Mouse (Mus musculus) intestine, embryonic 15.5 days (tissue): ENCODE results near the gene Ptprb. TPM values are rescaled to one million over a fixed set of nuclear protein-coding genes. Genes with fewer than 3 reads are reported as not detected.

ENCODE experiments used
- ATAC-seq: fragments of 200-750 bp; cut with Nextera tagmentation; 2 replicates; pipeline ENCODE4 v1.8.0; 2017; ENCODE audit warnings: moderate TSS enrichment, moderate library complexity
- H3K27ac ChIP-seq: fragments of 300-500 bp; sonication (generic); 2 replicates; pipeline ENCODE4 v1.5.1; 2015; ENCODE audit warnings: mild to moderate bottlenecking, inconsistent platforms
- H3K27me3 ChIP-seq: fragments of 300-500 bp; sonication (generic); replicated peaks from 2 replicates; pipeline ENCODE4 v1.6.1; 2015; ENCODE audit warnings: inconsistent platforms
- H3K36me3 ChIP-seq: fragments of 300-500 bp; sonication (generic); 2 replicates; pipeline ENCODE4 v1.6.1; 2015; ENCODE audit warnings: inconsistent platforms
- H3K4me1 ChIP-seq: fragments of 300-500 bp; sonication (generic); replicated peaks from 2 replicates; pipeline ENCODE4 v1.6.1; 2015; ENCODE audit warnings: inconsistent platforms
- H3K4me2 ChIP-seq: fragments of 300-500 bp; sonication (generic); replicated peaks from 2 replicates; pipeline ENCODE4 v1.6.1; 2015; ENCODE audit warnings: mild to moderate bottlenecking, inconsistent platforms
- H3K4me3 ChIP-seq: fragments of 300-500 bp; sonication (generic); replicated peaks from 2 replicates; pipeline ENCODE4 v1.5.1; 2015; ENCODE audit warnings: inconsistent platforms
- H3K9ac ChIP-seq: fragments of 300-500 bp; sonication (generic); 2 replicates; pipeline ENCODE4 v1.6.1; 2015; ENCODE audit warnings: inconsistent platforms
- H3K9me3 ChIP-seq: fragments of 300-500 bp; sonication (generic); 2 replicates; pipeline ENCODE4 v1.6.1; 2016; ENCODE audit warnings: inconsistent platforms
- WGBS: fragments of 180-500 bp; shearing (Covaris S2); methylation state at CpG from one replicate; pipeline ENCODE4 v1.1.7; 2015; 5-methylcytosine and 5-hydroxymethylcytosine counted together
- polyA plus RNA-seq: library from polyadenylated mRNA; unstranded; fragments of >200 nt; fragmentation: Nextera tagmentation; extraction: Ambion mirVana; gene quantifications from 2 replicates; pipeline ENCODE4 v1.2.1, GENCODE M21; 2015

The Ptprb gene
- polyA plus RNA-seq, 1 experiment from 2014 or later = 4.7 TPM

GRCm38 (mm10) chr10:116410826-116411225 lies 135.5 kb downstream of the Ptprb start:
- WGBS = 43% methylated on average over 9 of the region's 9 CpGs
- Histone ChIP-seq H3K4me2 (no peak overlapping the region), H3K4me1 (no peaks in the 10 kb centered on the region), H3K27me3 (no peaks in the 10 kb centered on the region), H3K27ac (no peak overlapping the region), H3K36me3 (no peaks in the 10 kb centered on the region), H3K4me3 (no peak overlapping the region), H3K9ac (no peak overlapping the region), H3K9me3 (no peaks in the 10 kb centered on the region)
- ATAC-seq = no peak

- no peaks in the 10 kb centered on the region for H3K27me3 ChIP-seq
- no peak overlapping the region for H3K9ac ChIP-seq
- no peak overlapping the region for H3K27ac ChIP-seq
- no peak overlapping the region for H3K4me2 ChIP-seq
- WGBS = 84% methylated on average over 6 of the region's 6 CpGs
- no peaks in the 10 kb centered on the region for H3K4me1 ChIP-seq
- H3K9me3 ChIP-seq = no peaks in the 10 kb centered on the region
- no peak for ATAC-seq
- no peaks in the 10 kb centered on the region for H3K36me3 ChIP-seq
- H3K4me3 ChIP-seq = no peak overlapping the region
Measured at GRCm38 (mm10) chr10:116416142-116416541, 140.8 kb downstream of the Ptprb start.

GRCm38 (mm10) chr10:116416726-116417125 lies 141.4 kb downstream of the Ptprb start:
- Histone ChIP-seq H3K9me3 (no peaks in the 10 kb centered on the region), H3K4me2 (no peak overlapping the region), H3K4me1 (no peaks in the 10 kb centered on the region), H3K27me3 (no peaks in the 10 kb centered on the region), H3K9ac (no peak overlapping the region), H3K4me3 (no peak overlapping the region), H3K36me3 (no peaks in the 10 kb centered on the region), H3K27ac (no peak overlapping the region)
- no peak for ATAC-seq
- WGBS = 72% methylated on average over 5 of the region's 5 CpGs

- Histone ChIP-seq H3K9me3 (no peaks in the 10 kb centered on the region), H3K9ac (no peak overlapping the region), H3K36me3 (no peaks in the 10 kb centered on the region), H3K4me3 (no peak overlapping the region), H3K27ac (no peak overlapping the region), H3K4me1 (no peaks in the 10 kb centered on the region), H3K4me2 (no peak overlapping the region), H3K27me3 (no peaks in the 10 kb centered on the region)
- 74% methylated on average over 24 of the region's 24 CpGs for WGBS
- ATAC-seq = no peak
Measured at GRCm38 (mm10) chr10:116418121-116418726, 142.9 kb downstream of the Ptprb start.

GRCm38 (mm10) chr10:116420976-116421375 lies 145.7 kb downstream of the Ptprb start:
- WGBS = 93% methylated on average over 6 of the region's 6 CpGs
- no peak overlapping the region for H3K27ac ChIP-seq
- H3K9ac ChIP-seq = no peak overlapping the region
- no peak overlapping the region for H3K4me3 ChIP-seq
- H3K9me3 ChIP-seq = no peaks in the 10 kb centered on the region
- no peak for ATAC-seq
- H3K36me3 ChIP-seq = no peaks in the 10 kb centered on the region
- no peaks in the 10 kb centered on the region for H3K4me1 ChIP-seq
- H3K27me3 ChIP-seq = no peaks in the 10 kb centered on the region
- no peak overlapping the region for H3K4me2 ChIP-seq

GRCm38 (mm10) chr10:116422551-116422950 lies 147.2 kb downstream of the Ptprb start:
- no peak overlapping the region for H3K27ac ChIP-seq
- 88% methylated on average over 2 of the region's 2 CpGs for WGBS

DNA sequence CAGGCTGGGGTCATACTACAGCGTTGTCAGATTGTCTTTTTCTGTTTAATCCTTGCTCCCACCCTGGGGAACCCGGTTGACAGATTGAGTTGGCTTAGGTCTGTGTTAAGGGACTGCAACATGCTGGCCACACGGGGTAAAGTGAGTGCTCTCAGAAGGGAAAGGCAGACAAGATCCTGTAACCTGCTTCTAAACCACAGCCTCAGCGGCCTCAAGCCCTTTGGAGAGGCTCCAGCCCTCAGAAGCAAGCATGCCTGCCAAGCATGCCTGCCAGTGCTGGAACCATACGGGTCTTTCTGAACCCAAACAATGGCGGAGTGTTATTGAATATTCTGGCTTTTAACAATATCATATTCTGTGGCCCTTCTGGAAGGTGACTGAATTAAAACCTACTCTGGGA lies 149.6 kb downstream of the Ptprb start:
- Histone ChIP-seq H3K36me3 (no peaks in the 10 kb centered on the region), H3K4me3 (no peak overlapping the region), H3K9ac (no peak overlapping the region), H3K9me3 (no peaks in the 10 kb centered on the region), H3K4me2 (no peak overlapping the region), H3K4me1 (no peaks in the 10 kb centered on the region), H3K27ac (no peak overlapping the region), H3K27me3 (no peaks in the 10 kb centered on the region)
- no peak for ATAC-seq
- WGBS = 83% methylated on average over 6 of the region's 6 CpGs

More at GRCm38 (mm10) chr10:116422551-116422950, 147.2 kb downstream of the Ptprb start:
- ATAC-seq = no peak
- H3K36me3 ChIP-seq = no peaks in the 10 kb centered on the region
- no peak overlapping the region for H3K4me3 ChIP-seq
- no peaks in the 10 kb centered on the region for H3K9me3 ChIP-seq
- H3K4me1 ChIP-seq = no peaks in the 10 kb centered on the region
- no peak overlapping the region for H3K4me2 ChIP-seq
- H3K9ac ChIP-seq = no peak overlapping the region
- no peaks in the 10 kb centered on the region for H3K27me3 ChIP-seq

DNA sequence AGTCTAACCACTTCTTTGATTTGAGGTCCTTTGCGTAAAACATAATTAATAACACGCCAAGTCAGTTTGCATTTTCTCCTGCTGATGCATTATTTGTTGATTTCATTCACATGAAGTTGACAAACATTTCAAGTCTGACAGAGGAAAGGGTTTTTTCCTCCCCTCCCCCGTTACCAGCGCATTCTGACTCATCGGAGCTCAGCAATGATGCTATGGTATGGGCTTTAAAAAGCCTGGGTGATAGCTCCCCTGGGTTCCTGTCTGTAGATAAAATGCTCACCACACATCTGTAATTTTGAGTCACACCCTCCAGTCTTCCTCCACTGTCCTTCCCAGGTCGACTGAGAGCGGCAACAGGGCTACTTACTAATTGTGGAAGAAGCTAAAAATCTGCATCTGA lies 150.9 kb downstream of the Ptprb start:
- H3K36me3 ChIP-seq = no peaks in the 10 kb centered on the region
- H3K9me3 ChIP-seq = no peaks in the 10 kb centered on the region
- H3K27me3 ChIP-seq = no peaks in the 10 kb centered on the region
- no peak overlapping the region for H3K4me3 ChIP-seq
- no peak for ATAC-seq
- no peaks in the 10 kb centered on the region for H3K4me1 ChIP-seq
- no peak overlapping the region for H3K9ac ChIP-seq
- WGBS = 89% methylated on average over 7 of the region's 7 CpGs
- no peak overlapping the region for H3K4me2 ChIP-seq
- H3K27ac ChIP-seq = no peak overlapping the region

DNA sequence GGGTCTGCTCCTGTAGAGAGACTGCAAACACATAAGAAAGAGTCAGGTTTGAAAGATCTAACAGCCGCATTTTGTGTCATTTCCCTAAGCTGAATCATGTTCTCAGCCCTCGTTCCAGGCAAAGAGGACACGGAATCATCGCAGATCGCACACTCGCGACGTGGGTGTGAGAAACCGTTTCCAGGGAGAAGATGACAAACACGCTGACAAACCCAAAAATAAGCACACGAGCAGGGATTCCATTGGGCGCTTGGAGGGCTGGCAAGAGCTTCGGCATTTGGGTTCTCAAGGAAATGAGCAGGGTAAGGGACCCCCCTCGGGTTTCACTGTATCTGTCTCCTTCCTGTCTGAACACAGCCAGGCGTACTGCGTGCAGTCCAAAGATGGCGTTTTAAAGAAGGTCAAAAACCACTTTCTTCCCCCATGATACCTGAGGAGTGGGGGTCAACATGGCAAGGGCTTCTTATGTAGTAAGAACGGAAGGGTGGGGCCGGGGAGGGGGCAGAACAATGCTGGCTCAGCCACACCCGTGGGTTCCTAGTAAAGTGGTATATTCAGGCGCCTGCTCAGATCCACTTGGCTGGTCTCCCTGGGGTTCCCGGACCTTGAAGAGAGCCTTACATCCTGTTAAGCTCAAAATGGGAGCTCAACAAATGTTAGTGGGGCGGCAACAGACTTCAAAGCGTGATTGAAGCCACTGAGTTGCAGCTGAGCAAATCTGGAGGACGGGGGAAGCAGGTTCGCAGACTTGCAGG lies 152.9 kb downstream of the Ptprb start:
- 94% methylated on average over 26 of the region's 26 CpGs for WGBS
- Histone ChIP-seq H3K36me3 (no peaks in the 10 kb centered on the region), H3K9me3 (no peaks in the 10 kb centered on the region), H3K9ac (no peak overlapping the region), H3K27ac (no peak overlapping the region), H3K4me1 (no peaks in the 10 kb centered on the region), H3K4me3 (no peak overlapping the region), H3K27me3 (no peaks in the 10 kb centered on the region), H3K4me2 (no peak overlapping the region)
- no peak for ATAC-seq

DNA sequence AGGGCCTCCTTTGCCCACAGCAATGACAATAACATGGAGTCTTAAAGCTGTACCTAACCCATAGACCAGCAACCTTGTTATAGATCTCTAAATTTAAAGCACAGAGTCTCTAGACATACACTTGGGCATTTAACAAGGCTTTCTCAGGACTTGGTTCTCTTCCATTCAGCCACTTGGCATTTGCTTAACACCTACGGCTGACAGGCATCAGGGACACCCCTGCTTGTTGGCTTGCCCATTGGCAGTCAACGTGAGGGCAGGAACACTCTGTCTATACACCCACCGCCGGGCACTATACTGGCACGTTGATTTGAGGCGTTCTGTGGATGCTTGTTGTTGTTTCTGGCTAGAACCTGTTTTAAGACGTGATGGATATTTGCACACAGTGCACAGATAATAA lies 157.1 kb downstream of the Ptprb start:
- no peak for ATAC-seq
- H3K4me3 ChIP-seq = no peak overlapping the region
- H3K36me3 ChIP-seq = no peaks in the 10 kb centered on the region
- no peaks in the 10 kb centered on the region for H3K4me1 ChIP-seq
- H3K4me2 ChIP-seq = no peak overlapping the region
- no peaks in the 10 kb centered on the region for H3K27me3 ChIP-seq
- WGBS = 93% methylated on average over 7 of the region's 7 CpGs
- no peaks in the 10 kb centered on the region for H3K9me3 ChIP-seq
- no peak overlapping the region for H3K27ac ChIP-seq
- no peak overlapping the region for H3K9ac ChIP-seq

DNA sequence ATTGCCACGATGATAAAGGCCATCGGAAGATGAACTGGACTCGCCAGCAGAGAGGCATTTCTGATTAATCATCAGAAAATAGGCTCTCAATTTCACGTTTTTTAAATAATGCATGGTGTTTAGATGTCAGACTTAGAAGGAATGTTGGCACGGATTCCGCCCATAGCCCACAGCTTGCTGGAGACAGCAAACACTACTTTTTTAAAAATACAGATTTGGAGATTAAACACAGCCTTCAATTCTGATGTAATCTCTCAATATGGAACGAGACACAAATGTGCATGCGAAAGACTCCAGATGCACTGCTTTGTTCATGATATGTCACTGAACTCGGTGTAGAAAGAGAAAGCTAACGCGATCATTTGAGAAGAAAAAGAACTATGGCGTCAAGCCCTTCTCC lies 160.1 kb downstream of the Ptprb start:
- H3K4me2 ChIP-seq = no peak overlapping the region
- no peak overlapping the region for H3K9ac ChIP-seq
- H3K4me1 ChIP-seq = no peaks in the 10 kb centered on the region
- no peaks in the 10 kb centered on the region for H3K27me3 ChIP-seq
- no peak overlapping the region for H3K4me3 ChIP-seq
- H3K9me3 ChIP-seq = no peaks in the 10 kb centered on the region
- WGBS = 69% methylated on average over 12 of the region's 12 CpGs
- no peak for ATAC-seq
- H3K36me3 ChIP-seq = no peaks in the 10 kb centered on the region
- H3K27ac ChIP-seq = no peak overlapping the region
